Mouse (Mus musculus): Measurements from ENCODE around the gene Sost. TPM values are rescaled to one million over a fixed set of nuclear protein-coding genes. Genes with fewer than 3 reads are reported as not detected.

Gene Sost
- total RNA-seq (2023) = not detected

DNA sequence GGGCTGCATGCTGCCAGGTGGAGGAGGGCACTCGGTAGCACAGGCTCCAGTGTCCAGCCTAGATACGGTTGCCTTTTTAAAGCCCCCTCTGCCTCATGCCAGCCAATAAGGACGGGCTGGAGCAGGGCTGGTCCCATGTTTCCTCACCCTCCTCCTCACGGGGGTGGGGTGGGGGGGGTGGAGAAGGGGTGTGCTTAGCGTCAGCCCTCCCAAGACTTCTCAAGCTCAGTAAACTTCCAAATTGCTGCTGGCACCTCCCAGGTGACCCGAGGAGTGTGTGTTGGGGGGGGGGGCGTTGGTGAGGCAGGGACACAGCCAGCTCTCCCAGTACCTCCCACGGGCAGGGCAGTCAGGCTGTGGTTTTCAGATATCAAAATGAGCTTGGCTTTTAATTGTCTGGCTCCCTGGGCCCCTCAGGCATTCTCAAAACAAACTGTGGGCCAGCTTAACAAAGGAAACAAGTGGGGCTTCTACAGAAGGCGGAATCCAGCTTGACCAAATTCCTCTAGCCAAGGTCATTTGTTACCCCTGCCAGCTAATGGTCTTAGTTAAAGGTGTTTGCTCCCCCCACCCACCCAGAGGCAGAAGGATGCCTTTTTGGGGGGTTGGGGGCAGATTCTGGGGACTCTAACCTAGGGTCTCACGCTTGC is at the start of gene Sost:
Gene Sost, minus strand, starts transcription at position 51 of the 650 bp plus-strand sequence.

DNA sequence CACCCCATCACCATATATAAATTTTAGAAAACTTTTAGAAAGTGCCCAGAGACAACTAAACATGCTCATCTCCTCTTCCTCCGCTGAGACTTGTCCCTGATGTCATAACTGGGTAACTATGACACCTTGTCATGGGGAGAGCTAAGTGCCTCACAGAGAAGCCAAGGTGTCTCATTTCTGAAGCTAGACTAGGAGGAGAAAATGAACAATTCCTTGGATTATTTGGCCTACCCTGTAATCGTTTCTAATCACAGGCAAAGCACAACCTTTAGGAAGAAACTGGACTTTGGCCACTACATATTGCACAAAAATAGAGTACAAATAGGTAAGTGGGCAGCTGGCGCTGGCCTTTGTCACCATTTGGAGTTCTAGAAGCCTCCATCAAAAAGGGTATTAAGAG is 20.1 kb upstream of the Sost start, which contains the start of gene Dusp3:
Gene Dusp3, minus strand, starts transcription at position 101 of the 400 bp plus-strand sequence.

DNA sequence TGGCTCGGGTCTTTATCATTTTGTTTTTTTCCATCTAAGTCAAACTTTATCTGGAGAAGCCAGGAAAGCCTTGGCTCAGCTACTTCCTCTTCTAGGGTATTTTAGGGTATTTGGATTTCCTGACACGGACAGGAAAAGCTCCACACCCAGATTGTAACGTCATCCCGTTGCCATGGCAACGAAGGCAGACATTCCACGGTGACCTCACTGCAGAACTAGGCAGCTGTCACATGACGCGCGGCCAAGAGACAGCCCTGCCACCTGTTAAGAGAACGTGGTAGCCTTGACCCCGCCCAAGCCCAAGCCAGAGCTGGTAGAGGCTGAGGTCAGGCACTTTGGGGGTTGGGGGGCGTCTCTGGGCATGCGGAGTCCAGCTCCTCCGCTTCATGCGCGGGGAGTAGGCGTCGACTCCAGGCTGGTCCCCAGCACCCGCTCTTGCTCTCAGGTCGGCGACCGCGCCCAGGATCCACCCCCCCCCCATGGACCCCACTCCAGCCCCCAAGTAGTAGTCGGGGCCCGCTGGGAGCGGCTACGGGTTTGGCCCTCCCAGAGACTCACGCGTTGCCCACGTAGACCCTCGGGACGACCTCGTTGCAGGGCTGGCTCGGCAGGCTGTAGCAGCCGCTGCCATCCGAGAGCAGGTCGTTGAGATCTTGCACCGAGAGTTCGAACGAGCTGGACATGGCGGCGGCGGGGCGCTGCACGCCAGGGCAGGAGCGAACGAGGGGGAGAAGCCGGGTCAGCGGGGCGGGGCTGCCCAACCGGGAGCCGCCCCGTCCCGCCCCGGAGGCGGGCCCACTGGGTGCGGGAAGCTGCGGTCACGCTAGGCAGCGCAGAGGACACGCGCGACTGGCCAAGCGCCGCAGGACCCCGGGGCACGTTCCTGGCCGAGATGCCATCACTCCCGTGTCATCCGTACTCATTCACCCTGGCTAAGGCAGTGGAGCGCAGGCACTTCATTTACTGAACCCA is 17.5 kb upstream of the Sost start, which contains the start of gene Cfap97d1:
Gene Cfap97d1, plus strand, starts transcription at position 226 of the 972 bp plus-strand sequence.

Other genes starting within 250 kb of the Sost start
- 74.8 TPM for gene Dhx8, start 234.1 kb downstream of the Sost start, total RNA-seq (2023)
- gene Etv4, start 181.6 kb downstream of the Sost start, total RNA-seq (2023) = not detected
- not detected for gene Meox1, start 72.6 kb downstream of the Sost start, total RNA-seq (2023)
- not detected for gene Cfap97d1, start 17.3 kb upstream of the Sost start, total RNA-seq (2023)
- gene Dusp3, start 20.0 kb upstream of the Sost start, total RNA-seq (2023) = 2.5 TPM
- gene Mpp3, start 61.4 kb upstream of the Sost start, total RNA-seq (2023) = not detected
- gene Cd300lg, start 74.5 kb upstream of the Sost start, total RNA-seq (2023) = not detected
- not detected for gene Mpp2, start 121.5 kb upstream of the Sost start, total RNA-seq (2023)
- gene Ppy, start 134.3 kb upstream of the Sost start, total RNA-seq (2023) = not detected
- gene Pyy, start 140.8 kb upstream of the Sost start, total RNA-seq (2023) = not detected
- gene Nags, start 178.5 kb upstream of the Sost start, total RNA-seq (2023) = not detected
- 7.1 TPM for gene Tmem101, start 189.4 kb upstream of the Sost start, total RNA-seq (2023)
- gene Lsm12, start 218.3 kb upstream of the Sost start, total RNA-seq (2023) = 44.3 TPM
- gene G6pc3, start 222.6 kb upstream of the Sost start, total RNA-seq (2023) = 28.6 TPM

Measured in CD8-positive naive resting alpha-beta T cell, adult 57 days (primary cell).